Mouse (Mus musculus): ENCODE data around the gene Sprn. TPM values are rescaled to one million over a fixed set of nuclear protein-coding genes. Genes with fewer than 3 reads are reported as not detected.
"Not testable (repeated sequence)": the region's sequence is repeated elsewhere in the genome, so short reads cannot be mapped to it uniquely, and the experiment has no call there.

Sprn gene
- polyA plus RNA-seq, 1 experiment from 2014 or later = 1.4 TPM

DNA sequence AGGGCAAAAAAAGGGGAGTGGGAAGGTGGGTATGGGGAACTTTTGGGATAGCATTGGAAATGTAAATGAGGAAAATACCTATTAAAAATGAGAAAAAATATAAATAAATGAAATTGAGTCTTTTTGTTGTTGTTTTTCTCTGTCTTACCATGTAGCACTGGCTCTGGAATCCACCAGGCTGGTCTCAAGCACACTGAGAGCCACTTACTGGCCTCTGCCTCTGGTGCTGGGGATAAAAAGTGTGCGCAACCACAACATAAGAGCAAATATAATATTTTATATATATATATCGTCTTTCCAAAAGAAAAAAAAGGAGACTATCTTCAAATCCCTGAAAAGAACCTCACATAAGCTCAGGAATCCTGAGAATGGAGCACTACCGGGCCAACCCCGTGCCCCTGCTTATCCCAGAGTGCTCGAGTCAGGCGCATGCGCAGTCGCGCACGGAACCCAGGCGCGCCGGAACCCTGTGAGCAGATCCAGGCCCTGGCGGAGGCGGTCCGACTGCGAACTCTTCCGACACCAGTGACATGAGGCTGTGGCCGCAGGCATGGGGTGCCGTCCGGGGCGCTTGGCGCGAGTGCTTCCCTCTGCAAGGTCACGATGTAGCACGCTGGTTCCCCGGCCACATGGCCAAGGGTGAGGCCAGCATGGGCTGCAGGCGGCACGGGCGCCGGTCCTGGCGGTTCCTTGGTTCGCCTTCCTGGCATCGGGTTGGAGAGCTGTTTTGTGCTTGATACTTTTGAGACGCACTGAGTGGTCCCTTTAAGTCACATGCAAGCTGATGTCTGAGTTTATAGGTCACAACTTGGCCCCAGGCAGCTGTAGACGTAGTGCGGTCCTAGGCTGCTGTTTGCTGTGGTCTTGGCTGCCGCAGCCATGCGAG, 17.3 kb downstream of the Sprn start, which contains the start of gene Mtg1:
TSS of gene Mtg1 (plus strand) at position 430 of the 886 bp plus-strand sequence.
- H3K4me1 ChIP-seq = peaks cover 4% of the 10 kb centered on the region; the same call in 1 of the 2 replicates
- H3K4me3 ChIP-seq (replicated peaks) = peak within 1 kb of the TSS; percentile 62
- H3K27me3 ChIP-seq (replicated peaks) = no peaks in the 10 kb centered on the region
- H3K9ac ChIP-seq = peak within 1 kb of the TSS; percentile 78
- peak within 1 kb of the TSS; percentile 92 for H3K4me2 ChIP-seq
- peak within 1 kb of the TSS; percentile 80 for H3K27ac ChIP-seq
- 1% methylated on average over 39 of the region's 39 CpGs for WGBS
- no peaks in the 10 kb centered on the region for H3K36me3 ChIP-seq
- peak; percentile 98 for ATAC-seq (ENCODE audit: insufficient read depth, low FRiP score, low read depth)
- H3K9me3 ChIP-seq = no peaks in the 10 kb centered on the region

DNA sequence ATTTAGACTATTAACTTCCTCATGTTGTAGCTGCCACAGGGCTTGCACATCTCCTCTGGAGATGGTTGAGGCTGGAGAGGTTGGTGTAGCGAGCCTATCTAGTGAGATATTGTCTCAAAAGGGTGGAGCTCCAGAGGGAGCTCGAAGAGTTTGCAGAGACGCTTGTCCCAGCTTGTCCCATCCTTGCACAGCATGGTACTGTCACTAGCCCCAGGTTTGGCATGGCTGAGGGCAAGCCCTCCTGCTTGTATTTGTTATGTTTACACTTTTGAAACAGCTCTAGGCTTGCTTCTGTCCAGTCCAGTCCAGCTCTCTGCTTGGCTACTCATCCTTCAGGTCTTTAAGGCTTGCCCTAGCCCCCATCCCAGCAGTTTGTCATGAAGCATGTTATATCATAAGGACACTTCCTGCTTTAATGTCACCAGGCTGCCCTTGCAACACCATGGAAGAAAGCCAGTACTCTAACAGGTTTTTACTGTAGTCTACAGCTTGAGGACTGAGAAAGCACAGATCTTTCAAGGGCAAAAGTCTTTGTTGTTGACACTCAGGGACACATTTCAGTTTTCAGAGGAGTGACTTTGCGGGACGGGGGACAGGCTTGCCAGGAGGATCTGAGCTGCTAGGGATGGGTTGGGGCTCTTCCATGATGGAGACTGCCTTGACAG, 19.4 kb downstream of the Sprn start:
- H3K4me3 ChIP-seq (replicated peaks) = no peak overlapping the region
- ATAC-seq (ENCODE audit: insufficient read depth, low FRiP score, low read depth) = no peak
- H3K4me1 ChIP-seq = peaks cover 4% of the 10 kb centered on the region; the same call in 1 of the 2 replicates
- WGBS = 85% methylated on average over 5 of the region's 5 CpGs
- no peak overlapping the region for H3K9ac ChIP-seq
- H3K4me2 ChIP-seq = no peak overlapping the region
- H3K27me3 ChIP-seq (replicated peaks) = no peaks in the 10 kb centered on the region
- no peaks in the 10 kb centered on the region for H3K36me3 ChIP-seq
- no peak overlapping the region for H3K27ac ChIP-seq
- H3K9me3 ChIP-seq = no peaks in the 10 kb centered on the region

DNA sequence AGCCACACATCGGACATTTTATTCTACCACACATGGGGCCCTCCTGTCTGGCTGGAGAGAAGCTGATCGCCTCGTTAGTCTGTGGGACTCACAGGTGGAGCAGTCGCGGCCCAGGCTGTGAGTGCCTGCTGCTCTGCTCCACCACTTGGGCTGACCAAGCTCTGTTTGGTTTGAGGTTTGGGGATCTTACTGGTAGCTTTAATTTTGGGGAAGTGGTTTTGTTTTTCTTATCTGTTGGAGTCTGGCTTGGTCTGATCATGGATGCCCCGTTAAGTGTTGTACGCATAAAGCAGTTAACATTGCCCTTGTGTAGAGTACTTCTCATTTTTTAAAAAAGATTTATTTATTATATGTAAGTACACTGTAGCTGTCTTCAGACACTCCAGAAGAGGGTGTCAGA, 20.6 kb downstream of the Sprn start:
- not testable (repeated sequence) for H3K27ac ChIP-seq; H3K9me3 ChIP-seq; ATAC-seq (ENCODE audit: insufficient read depth, low FRiP score, low read depth); H3K4me1 ChIP-seq; H3K36me3 ChIP-seq; H3K4me3 ChIP-seq (replicated peaks); H3K9ac ChIP-seq; H3K4me2 ChIP-seq; H3K27me3 ChIP-seq (replicated peaks)
- 91% methylated on average over 7 of the region's 7 CpGs for WGBS

DNA sequence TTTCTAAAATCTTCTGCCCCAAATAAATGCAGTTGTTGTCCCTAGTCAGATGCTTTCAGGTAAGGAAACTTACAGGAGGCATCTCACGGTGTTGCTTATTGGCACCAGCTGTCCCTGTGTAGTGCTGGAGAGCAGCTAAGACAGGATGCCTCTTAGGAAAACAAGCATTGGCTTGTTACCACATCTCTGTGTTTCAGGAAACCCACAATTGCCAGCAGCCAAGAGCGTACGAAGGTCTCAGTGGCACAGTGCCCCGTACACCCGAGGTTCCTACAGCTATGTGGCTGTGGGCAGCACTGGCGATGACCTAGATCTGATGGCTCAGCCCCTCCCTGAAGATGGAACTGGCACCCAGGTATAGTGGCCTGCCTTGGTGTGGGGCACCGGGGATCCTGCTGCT, 22.5 kb downstream of the Sprn start:
- ATAC-seq (ENCODE audit: insufficient read depth, low FRiP score, low read depth); H3K27me3 ChIP-seq (replicated peaks); H3K4me1 ChIP-seq; H3K4me2 ChIP-seq; H3K36me3 ChIP-seq; H3K9ac ChIP-seq; H3K4me3 ChIP-seq (replicated peaks); H3K27ac ChIP-seq; H3K9me3 ChIP-seq: not testable (repeated sequence)
- WGBS = 87% methylated on average over 7 of the region's 7 CpGs

DNA sequence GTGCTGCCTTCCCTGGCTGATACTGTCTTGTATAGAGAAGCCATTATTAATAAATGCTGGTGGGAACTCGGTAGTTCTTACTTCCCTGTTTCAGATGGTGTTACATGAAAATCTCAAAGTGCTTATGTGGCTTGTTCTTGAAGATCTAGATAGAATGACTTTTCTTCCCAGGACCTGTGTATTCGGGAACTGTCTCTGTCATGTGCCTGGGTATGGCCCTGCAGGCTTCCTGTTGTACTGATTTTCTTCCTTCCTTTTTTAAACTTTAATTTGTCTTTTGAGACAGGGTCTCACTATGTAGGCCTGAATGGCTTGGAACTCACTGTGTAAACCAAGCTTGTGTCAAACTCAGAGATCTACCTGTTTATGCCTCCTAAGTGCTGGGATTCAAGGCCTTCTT, 26.8 kb downstream of the Sprn start:
- Histone ChIP-seq H3K4me2 (no peak overlapping the region), H3K9me3 (no peaks in the 10 kb centered on the region), H3K9ac (no peak overlapping the region), H3K27ac (no peak overlapping the region), H3K36me3 (peaks cover 8% of the 10 kb centered on the region; the same call in 1 of the 2 replicates), H3K27me3 (replicated peaks) (no peaks in the 10 kb centered on the region), H3K4me3 (replicated peaks) (no peak overlapping the region), H3K4me1 (peaks cover 13% of the 10 kb centered on the region)
- WGBS = 70% methylated on average over 2 of the region's 2 CpGs
- no peak for ATAC-seq (ENCODE audit: insufficient read depth, low FRiP score, low read depth)

DNA sequence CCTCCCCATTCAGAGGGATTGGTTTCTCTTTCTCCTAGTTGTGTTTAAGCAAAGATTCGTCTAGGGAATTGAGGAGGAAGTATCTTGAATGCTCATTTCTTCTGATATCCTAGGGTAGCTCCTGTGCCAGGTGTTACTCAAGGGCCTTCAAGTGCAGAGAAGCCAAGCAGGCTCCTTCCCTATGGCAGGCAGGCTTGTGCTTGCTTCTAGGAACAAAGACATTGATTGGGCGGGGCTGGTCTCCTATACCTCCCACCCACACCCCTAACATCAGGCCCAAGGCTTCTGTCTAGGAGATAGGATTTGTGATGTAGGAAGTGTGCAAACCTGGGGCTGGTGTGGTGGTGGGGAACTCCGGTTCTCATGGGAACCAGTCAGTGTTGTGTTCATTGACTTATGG, 27.7 kb downstream of the Sprn start:
- Histone ChIP-seq H3K4me1 (peaks cover 13% of the 10 kb centered on the region), H3K4me2 (peak overlapping the region; percentile 42), H3K27me3 (replicated peaks) (no peaks in the 10 kb centered on the region), H3K9me3 (no peaks in the 10 kb centered on the region), H3K36me3 (peaks cover 8% of the 10 kb centered on the region; the same call in 1 of the 2 replicates), H3K4me3 (replicated peaks) (peak overlapping the region; percentile 14; the same call in 1 of the 2 replicates), H3K9ac (no peak overlapping the region), H3K27ac (peak overlapping the region; percentile 48; the same call in 1 of the 2 replicates)
- 72% methylated on average over 3 of the region's 3 CpGs for WGBS
- ATAC-seq (ENCODE audit: insufficient read depth, low FRiP score, low read depth) = no peak

DNA sequence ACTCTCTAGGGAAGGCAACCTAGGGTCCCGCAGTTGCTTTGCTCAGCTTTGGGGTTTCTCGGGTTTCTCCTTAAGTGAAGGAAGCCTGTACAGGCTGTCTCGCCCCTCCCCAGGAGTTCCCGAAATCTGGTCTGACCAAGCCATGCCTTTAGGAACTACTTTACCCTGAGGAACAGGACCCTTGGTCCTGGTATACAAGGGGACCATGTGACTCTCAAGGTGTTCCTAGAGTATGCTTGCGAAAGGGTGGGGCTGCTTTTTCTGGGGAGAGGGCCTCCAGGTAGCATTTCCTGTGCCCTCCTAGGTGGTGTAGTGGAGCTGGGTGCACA, 28.7 kb downstream of the Sprn start:
- Histone ChIP-seq H3K9ac (peak overlapping the region; percentile 90), H3K4me1 (peaks cover 13% of the 10 kb centered on the region), H3K4me2 (peak overlapping the region; percentile 67), H3K4me3 (replicated peaks) (peak overlapping the region; percentile 73), H3K36me3 (peaks cover 8% of the 10 kb centered on the region; the same call in 1 of the 2 replicates), H3K27me3 (replicated peaks) (no peaks in the 10 kb centered on the region), H3K9me3 (no peaks in the 10 kb centered on the region), H3K27ac (peak overlapping the region; percentile 72; the same call in 1 of the 2 replicates)
- 4% methylated on average over 5 of the region's 5 CpGs for WGBS
- no peak for ATAC-seq (ENCODE audit: insufficient read depth, low FRiP score, low read depth)

DNA sequence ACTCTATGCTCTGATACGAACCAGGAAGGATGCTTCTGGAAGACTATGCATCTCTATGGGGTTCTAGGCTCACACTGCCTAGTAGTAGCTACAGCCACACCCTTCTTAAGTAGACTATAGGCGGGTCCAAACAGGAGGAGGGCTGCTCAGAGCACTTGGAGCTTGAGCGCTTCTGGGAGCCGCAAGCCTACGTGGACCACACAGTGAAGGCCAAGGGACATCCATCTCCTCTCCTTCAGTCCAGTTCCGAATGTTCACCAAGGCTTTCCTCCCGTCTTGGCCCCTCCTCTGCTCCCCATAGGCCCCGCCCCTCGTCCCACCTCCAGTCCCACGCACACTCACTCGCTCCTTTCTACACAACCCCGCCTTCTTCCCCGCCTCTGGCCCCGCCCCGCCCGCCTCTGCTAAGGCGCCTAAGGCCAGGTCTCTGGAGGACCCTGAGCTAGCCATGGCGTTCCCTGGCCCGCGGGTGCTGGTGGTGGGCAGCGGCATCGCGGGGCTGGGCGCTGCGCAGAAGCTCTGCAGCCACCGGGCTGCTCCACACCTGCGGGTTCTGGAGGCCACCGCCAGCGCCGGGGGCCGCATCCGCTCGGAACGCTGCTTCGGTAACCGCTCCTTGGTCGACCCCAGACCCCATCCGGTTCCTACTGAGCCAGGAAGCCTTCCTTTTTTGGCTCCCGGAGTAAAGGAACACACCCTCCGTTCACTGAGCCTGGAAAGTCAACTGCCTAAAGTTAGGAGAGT, 29.2 kb downstream of the Sprn start:
- Histone ChIP-seq H3K9ac (peak overlapping the region; percentile 90), H3K9me3 (no peaks in the 10 kb centered on the region), H3K4me3 (replicated peaks) (peak overlapping the region; percentile 73), H3K27me3 (replicated peaks) (no peaks in the 10 kb centered on the region), H3K27ac (peak overlapping the region; percentile 72), H3K36me3 (peaks cover 8% of the 10 kb centered on the region; the same call in 1 of the 2 replicates), H3K4me1 (peaks cover 13% of the 10 kb centered on the region), H3K4me2 (peak overlapping the region; percentile 67)
- under 1% methylated on average over 40 of the region's 40 CpGs for WGBS
- peak; percentile 97 for ATAC-seq (ENCODE audit: insufficient read depth, low FRiP score, low read depth)

DNA sequence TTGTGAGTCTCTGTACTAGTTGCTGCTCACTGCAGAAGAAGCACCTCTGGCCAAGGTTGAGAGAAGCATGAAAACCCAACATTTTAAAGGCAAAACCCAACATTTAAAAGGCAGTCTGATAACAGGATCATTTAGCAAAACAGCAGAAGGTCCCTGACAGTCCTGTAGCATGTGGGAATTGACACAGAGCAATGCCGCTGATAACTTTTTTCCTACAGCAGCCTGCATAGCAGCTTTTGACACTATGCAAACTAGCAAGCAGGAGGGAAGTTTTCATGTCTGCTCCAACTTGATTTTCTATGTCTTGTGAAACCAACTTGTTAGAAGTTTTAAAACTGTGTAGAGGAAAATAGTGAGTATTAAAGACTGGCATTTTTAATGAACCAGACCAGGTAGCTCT, 30.3 kb downstream of the Sprn start:
- Histone ChIP-seq H3K4me1 (peaks cover 13% of the 10 kb centered on the region), H3K9ac (no peak overlapping the region), H3K4me2 (no peak overlapping the region), H3K4me3 (replicated peaks) (no peak overlapping the region), H3K27ac (no peak overlapping the region), H3K9me3 (no peaks in the 10 kb centered on the region), H3K36me3 (peaks cover 3% of the 10 kb centered on the region; the same call in 1 of the 2 replicates), H3K27me3 (replicated peaks) (no peaks in the 10 kb centered on the region)
- 88% methylated on average over 1 of the region's 1 CpGs for WGBS
- no peak for ATAC-seq (ENCODE audit: insufficient read depth, low FRiP score, low read depth)

DNA sequence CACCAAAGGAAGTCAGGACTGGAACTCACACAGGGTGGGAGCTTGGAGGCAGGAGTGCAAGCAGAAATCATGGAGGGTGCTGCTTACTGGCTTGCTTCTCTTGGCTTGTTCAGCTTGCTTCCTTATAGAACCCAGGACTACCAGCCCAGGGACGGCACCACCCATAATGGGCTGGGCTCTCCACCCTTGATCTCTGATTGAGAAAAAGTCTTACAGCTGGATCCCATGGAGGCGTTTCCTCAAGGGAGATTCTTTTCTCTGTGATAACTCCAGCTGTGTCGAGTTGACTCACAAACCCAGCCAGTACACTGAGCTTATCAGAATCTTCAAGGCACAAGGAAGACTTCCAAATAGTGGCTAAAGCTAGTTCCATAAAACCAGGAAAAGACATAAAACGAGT, 31.9 kb downstream of the Sprn start:
- no peak for ATAC-seq (ENCODE audit: insufficient read depth, low FRiP score, low read depth)
- H3K27ac ChIP-seq = peak overlapping the region; percentile 44; the same call in 1 of the 2 replicates
- H3K27me3 ChIP-seq (replicated peaks) = no peaks in the 10 kb centered on the region
- H3K4me1 ChIP-seq = peaks cover 13% of the 10 kb centered on the region
- no peaks in the 10 kb centered on the region for H3K36me3 ChIP-seq
- no peak overlapping the region for H3K9ac ChIP-seq
- 35% methylated on average over 4 of the region's 4 CpGs for WGBS
- H3K4me2 ChIP-seq = no peak overlapping the region
- no peaks in the 10 kb centered on the region for H3K9me3 ChIP-seq
- no peak overlapping the region for H3K4me3 ChIP-seq (replicated peaks)

DNA sequence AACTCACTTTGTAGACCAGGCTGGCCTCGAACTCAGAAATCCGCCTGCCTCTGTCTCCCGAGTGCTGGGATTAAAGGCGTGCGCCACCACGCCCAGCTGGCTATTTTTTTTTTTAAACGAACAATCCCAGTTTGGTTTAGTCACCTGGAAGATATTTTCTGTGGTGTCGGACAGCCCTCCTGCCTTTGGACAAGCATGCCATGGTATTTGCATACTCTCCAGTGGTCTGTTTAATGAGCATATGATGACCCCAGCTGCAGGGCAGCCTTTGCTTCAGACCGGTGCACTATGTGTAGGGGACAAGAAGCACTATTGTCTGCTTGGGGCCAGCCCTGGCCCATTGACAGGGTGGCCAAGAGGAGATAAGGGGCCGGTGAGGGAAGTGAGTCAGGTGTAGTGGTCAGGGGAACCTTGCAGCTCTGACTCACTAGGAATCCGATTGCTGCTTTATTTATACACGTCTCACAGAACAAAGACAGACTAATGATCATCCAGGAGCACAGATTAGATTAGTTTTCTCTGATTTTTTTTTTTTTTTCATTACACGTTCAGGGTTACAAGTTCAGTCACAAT, 33.3 kb downstream of the Sprn start:
- ATAC-seq (ENCODE audit: insufficient read depth, low FRiP score, low read depth) = peak; percentile 54
- H3K27ac ChIP-seq = peak overlapping the region; percentile 44; the same call in 1 of the 2 replicates

More for the DNA sequence above, 33.3 kb downstream of the Sprn start:
- H3K27me3 ChIP-seq (replicated peaks) = no peaks in the 10 kb centered on the region
- H3K9me3 ChIP-seq = no peaks in the 10 kb centered on the region
- H3K36me3 ChIP-seq = no peaks in the 10 kb centered on the region
- H3K4me2 ChIP-seq = no peak overlapping the region
- peaks cover 5% of the 10 kb centered on the region; the same call in 1 of the 2 replicates for H3K4me1 ChIP-seq
- H3K9ac ChIP-seq = no peak overlapping the region
- WGBS = 54% methylated on average over 13 of the region's 13 CpGs
- H3K4me3 ChIP-seq (replicated peaks) = no peak overlapping the region
